Mouse (Mus musculus) lung, postnatal 10 days (tissue): ENCODE results near the gene Mnd1.

Experiments used
- DNase-seq: peaks from one replicate; pipeline ENCODE4 v3.0.0; 2021

Mnd1 gene

GRCm38 (mm10) chr3:84155558-84156006 lies at the start of gene Mnd1:
TSS of gene Mnd1 (minus strand) at chr3:84155786.
- DNase-seq: peak; percentile 98

DNA sequence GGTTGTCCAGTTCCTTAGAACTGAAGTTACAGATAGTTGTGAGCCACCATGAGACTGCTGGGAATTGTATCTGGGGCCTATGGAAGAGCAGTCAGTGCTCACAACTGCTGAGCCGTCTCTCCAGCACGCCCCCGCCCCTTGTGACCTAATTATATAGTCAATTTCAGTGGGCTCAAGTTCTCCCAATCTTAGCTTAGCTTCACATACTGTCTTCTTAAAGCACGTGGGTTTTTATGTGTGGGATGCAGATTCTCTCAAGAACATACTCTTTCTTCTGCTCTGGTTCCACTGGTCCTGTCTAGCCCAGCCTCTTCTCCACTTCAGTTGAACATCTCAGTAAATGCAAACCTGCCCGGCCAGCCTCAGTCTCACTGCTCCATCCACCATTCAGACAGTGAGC lies 49.1 kb upstream of the Mnd1 start:
- DNase-seq: no peak

- DNase-seq: no peak
These were observed 45.2 kb upstream of the Mnd1 start for GRCm38 (mm10) chr3:84200559-84201420.

GRCm38 (mm10) chr3:84199516-84199915 lies 43.9 kb upstream of the Mnd1 start:
- no peak for DNase-seq

DNA sequence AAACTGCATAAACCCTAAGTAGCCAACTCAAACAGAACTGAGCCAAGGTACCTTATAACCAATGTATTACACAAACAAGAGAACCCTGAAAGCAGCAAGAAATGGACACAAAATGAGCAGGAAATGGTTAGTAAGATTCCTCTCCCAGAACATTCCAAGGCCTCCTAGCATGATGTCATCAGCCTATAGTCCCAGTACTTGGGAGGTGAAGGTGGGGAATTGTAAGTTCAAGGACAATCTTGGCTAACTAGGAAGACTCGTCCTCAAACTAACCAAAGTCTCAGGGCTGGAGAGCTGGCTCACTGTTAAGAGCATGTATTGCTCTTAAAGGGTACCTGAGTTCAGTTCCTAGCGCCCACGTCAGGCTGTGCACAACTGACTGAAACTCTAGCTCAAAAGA lies 42.6 kb upstream of the Mnd1 start:
- DNase-seq: no peak

DNA sequence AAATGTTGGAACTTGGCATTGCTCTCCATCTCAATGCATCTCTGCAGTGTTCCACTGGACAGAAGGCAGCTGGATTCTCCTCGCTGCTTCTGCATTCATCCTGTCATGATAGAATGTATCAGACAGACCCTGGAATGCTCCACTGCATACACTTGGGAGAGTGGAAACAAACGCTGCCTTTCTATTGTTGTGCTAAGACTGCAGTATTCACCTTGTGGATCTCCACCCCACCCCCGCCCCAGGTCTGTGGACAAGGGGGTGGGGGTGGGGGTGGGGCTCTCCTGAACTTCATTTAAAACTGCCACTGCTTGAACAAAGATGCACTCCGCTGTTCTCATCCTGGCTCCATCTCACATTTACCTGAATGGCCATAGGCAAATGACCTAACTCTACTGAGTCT lies 38.3 kb upstream of the Mnd1 start:
- DNase-seq: no peak

- DNase-seq: peak; percentile 40
These were observed 35.7 kb upstream of the Mnd1 start for GRCm38 (mm10) chr3:84191141-84191881.

GRCm38 (mm10) chr3:84190513-84191061 lies 35.0 kb upstream of the Mnd1 start:
- peak; percentile 19 for DNase-seq

DNA sequence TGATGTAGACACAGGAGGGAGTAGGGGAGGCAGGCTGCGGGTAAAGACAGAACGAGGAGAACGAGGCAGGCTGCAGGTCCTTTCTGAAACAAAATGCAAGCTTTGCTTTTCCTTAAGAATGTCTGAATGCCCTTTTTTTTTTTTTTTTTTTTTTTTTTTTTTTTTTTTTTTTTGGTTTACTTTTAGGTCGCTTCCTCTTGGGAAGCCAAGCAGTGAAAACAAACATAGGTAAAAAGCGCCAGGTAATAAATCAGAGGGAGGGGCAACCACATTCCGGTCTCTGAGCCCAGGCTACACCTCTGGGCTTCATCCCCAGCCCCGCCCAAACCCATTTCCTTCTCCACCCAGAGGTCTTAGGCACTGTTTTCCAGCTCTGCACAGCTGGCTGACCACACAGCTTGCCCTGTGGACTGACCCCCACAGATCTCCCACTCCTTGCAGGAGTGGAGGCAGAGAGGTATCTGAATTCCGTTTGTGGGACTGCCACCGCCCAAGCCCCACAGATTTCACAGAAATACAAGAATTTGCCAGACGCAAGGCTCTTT lies 34.1 kb upstream of the Mnd1 start:
- DNase-seq: peak; percentile 17

GRCm38 (mm10) chr3:84181717-84182116 lies 26.1 kb upstream of the Mnd1 start:
- no peak for DNase-seq

- no peak for DNase-seq
These were observed 25.5 kb upstream of the Mnd1 start for GRCm38 (mm10) chr3:84181102-84181501.

- no peak for DNase-seq
These were observed 24.7 kb upstream of the Mnd1 start for GRCm38 (mm10) chr3:84180304-84180703.

GRCm38 (mm10) chr3:84177834-84178233 lies 22.2 kb upstream of the Mnd1 start:
- no peak for DNase-seq

DNA sequence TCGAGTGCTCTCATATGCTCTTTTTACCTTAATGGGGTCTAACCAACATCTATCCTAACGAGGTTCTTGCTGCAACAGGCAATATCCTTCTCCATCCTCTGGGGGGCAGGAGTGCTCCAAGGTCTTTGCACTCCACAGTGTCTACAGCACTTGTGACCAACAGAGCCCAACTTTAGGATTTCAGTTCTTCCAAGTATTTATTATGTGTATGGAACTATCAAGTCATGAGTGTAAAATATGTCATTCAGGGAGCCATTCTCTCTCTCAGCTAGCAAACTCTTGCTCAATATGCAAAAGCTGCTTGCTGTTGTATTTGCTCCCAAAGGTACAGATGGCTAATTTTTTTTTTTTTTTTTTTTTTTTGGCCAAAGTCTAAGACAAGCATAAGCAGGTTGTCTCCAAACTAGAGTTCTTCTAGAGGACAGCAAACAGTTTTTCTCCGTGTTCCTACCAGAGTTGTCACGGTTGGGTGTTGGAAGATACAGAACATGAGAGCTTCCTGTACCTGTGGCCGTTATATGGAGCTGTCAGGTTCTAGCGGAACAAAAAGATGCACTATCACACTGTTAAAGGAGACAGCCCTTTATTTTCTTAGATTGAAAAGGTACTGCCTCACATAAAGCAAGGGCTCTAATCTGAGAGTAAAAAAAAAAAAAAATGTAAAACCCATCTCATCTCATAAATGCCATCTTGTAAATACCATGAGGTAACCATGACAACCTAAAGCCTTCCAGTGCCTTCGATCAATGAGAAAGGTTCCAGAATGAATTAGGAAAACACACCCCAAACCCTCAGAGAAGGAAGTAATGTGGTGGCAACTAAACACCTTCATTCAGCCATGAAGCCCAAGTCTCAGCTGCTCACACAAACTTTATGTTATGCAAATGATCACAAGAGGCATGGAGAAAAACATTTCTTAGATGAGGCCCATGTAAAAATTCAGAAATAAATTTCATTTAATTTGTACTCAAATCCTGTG lies 20.0 kb upstream of the Mnd1 start:
- peak; percentile 88 for DNase-seq

GRCm38 (mm10) chr3:84173581-84174154 lies 18.1 kb upstream of the Mnd1 start, which contains the start of gene Gm6525:
TSS of gene Gm6525 (plus strand) at chr3:84174104.
- DNase-seq: no peak

GRCm38 (mm10) chr3:84172406-84172805 lies 16.8 kb upstream of the Mnd1 start:
- DNase-seq: no peak

GRCm38 (mm10) chr3:84169393-84170005 lies 13.9 kb upstream of the Mnd1 start:
- DNase-seq: no peak

GRCm38 (mm10) chr3:84168943-84169342 lies 13.4 kb upstream of the Mnd1 start:
- no peak for DNase-seq

- DNase-seq: no peak
These were observed 10.5 kb upstream of the Mnd1 start for GRCm38 (mm10) chr3:84166073-84166472.

GRCm38 (mm10) chr3:84165391-84165790 lies 9.8 kb upstream of the Mnd1 start:
- no peak for DNase-seq
